Mouse (Mus musculus): ENCODE results near the gene A830005F24Rik.
"Not testable (repeated sequence)": the region's sequence is repeated elsewhere in the genome, so short reads cannot be mapped to it uniquely, and the experiment has no call there.

Gene A830005F24Rik

DNA sequence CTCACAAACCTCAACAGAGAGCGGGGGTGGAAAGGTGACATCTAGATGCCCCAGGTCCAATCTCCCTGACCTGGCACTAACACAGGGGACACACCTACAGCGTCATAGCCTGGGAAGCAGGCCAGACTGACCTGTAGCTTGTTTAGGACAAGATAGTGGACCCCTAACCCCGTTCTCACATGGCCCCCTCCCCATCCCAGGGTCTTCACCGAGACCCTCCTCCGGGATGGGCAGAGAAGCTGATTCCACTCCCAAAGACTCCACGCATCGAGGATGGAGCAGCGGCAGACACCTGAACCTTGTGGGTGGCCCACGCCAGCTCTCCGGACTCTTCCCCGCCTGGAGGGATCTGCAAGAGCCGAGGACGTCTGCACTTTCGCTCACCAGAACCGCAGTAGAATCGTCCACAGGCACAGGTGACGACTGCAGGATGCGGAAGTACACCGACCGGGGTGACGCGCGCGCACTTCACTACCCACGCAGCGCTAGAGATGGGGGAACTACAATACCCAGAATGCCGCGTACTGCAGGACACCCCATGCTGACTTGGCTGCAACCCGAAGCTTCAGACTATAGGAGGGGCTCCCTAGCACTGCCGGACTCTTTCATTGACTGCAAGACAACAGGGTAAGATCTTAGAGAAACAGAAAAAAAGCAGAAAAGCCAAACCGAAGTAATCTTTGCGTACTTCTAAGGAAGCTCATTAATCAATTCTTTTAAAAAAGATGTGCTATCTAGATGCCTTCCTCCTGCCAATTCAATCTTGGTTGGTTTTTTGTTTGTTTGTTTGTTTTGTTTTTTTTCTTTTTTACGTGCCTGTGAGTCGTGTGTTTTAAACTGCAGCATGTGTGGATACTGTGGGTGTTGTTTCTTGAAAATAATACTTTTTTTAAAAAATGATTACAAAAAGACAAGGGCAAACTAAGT, at the start of gene A830005F24Rik, which contains the start of gene Zfp169:
Gene A830005F24Rik (plus strand): TSS at position 568 of the 927 bp plus-strand sequence.
Gene Zfp169 (minus strand): TSS at position 449 of the 927 bp plus-strand sequence.
- peak; percentile 94 for DNase-seq

DNA sequence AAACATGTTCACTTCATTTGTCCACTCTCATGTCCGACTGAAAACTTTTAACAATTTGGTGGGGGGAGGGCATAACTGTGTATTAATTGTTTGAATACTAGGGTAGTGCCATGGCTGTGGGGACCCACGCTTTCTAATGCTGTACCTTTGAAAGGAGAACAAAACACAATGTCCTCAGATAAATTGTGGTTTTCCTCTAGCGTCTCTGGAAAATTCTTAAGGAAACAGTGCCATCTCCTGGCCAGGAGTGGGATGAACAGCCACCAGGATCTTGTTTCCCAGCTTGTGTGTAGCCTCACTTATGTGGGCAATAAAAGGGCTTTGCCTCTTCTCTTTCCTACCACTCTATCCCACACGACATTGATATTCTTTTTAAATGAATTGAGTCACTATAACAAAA, 49.2 kb upstream of the A830005F24Rik start:
- DNase-seq, result peak; percentile 41

DNA sequence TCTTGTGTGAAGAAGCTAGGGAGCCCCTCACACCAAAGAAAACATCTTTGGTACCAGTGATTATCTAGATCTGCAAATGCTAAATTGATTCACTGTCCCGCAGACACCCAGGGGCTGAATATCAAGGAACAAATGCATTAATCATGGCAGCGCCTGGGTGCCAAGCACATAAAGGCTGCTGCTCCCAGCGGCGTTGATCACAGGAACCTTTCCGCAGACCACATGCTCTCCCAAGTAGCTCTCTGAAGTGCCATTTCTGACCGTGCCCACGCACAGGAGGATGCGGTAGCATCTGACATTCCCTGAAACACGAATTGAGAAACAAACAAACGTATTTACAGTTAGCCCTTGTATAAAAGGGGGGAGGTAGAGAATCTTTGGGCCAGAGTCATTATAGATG, 47.2 kb upstream of the A830005F24Rik start:
- no peak for DNase-seq

DNA sequence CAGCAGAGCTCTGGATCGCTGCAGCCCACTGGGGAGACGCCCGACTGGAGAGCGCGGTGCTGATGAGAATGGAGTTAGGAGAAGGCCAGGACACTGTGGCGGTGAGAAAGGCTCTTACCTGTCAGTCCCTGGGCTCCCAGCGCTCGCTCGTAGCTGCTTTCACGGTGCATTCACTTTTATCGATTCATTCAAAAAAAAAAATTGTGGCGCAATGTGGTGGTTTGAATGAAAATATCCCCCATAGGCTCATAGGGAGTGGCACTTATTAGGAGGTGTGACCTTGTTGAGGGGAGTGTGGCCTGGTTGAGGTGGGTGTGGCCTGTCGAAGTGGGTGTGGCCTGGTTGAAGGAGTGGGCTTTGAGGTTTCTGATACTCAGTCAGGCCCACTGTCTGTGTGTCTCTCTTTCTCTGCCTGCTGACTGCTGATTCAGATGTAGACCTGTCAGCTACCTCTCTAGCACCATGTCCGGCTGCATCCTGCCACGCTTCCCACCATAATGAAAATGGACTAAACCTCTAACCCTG, 44.7 kb upstream of the A830005F24Rik start:
- DNase-seq, result no peak

DNA sequence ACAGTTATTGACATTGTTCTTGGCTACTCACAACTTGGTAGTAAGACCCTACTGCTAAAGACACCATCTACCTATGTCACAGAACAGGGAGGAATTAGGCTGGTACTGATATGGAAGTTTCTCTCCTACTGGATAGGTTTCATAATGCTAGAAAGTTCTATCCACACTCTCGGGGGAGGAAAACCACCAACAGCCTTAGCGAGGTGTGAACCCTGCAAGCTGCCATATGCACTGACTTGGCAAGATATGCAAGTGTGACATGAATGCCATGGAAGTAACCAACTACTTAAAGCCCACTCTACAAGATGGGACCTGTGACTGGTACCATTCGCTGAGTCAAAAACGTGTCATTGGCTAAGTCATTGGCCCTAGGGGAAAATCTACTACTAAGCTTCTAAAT, 29.8 kb upstream of the A830005F24Rik start:
- DNase-seq, result no peak

DNA sequence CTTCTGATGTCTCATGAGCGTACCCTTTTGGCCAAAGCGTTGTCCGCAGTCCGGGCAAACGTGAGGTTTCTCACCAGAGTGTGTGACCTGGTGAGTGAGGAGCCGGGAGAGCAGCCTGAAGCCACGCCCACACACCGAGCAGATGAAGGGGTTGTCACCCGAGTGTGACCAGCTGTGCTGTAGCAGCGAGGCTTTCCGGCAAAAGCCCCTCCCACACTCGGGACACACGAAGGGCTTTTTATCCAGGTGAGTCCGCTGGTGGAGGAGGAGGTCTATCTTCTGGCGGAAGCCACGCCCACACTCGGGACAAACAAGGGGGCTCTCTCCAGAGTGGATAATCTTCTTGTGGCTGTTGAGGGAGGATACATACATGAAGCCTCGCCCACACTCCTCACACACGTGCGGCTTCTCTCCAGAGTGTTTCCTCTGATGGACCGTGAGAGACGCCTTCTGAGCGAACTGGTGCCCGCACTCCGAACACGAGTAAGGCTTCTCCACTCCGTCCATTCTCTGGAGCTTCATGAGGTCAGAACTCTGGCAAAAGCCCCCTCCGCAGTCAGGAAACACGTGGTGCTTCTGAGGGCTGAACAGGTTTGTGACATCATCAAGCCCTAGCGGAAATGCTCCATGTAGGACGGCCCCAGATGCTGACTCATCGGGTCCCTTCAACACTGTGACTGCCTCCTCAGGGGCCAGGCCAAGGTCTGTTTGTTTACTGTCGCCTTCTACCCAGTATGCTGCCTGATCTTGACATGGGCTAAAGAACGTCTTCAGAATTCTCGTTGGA, 22.8 kb upstream of the A830005F24Rik start:
- DNase-seq, result no peak

DNA sequence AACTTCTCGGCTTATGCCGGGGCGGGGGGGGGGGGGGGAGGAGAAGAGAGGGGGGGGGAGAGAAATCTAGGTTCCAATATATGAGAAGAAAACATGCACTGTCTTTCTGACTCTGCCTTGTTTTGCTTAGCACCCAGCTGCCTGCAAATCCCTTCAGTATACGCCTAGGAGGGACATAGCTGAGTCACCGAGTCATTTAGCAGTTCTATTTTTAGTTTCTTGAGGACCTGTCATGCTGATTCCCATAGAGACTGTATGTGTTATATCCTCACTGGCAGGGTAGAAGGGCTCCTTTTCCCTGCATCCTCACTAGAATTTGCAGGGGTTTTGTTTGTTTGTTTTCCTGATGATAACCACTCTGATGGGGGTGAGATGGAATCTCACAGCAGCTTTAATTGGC, 20.2 kb upstream of the A830005F24Rik start:
- DNase-seq, result no peak

DNA sequence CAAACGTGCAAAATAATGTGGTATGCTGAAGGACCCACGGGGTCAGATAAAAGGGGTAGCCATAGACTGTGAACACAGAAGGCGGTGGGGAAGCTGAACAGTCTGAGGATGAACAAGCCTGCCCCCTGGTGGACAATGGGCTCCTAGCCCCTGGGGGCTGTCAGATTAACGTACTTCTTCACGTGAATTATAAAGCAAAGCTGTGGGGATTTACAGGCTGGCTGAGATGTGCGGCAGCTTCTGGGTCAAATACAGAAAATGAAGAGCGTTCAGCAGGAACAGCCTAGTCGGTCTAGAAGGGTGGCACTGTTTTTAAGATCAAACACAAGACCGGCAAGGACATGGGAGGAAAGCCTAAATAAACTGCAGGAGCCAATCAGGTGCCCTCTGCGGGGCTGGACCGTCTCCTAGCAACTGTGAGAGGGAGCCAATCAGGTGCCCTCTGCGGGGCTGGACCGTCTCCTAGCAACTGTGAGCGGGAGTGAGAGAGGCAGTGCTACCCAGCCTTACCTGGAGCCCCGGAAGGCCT, 15.6 kb upstream of the A830005F24Rik start:
- peak; percentile 35 for DNase-seq

DNA sequence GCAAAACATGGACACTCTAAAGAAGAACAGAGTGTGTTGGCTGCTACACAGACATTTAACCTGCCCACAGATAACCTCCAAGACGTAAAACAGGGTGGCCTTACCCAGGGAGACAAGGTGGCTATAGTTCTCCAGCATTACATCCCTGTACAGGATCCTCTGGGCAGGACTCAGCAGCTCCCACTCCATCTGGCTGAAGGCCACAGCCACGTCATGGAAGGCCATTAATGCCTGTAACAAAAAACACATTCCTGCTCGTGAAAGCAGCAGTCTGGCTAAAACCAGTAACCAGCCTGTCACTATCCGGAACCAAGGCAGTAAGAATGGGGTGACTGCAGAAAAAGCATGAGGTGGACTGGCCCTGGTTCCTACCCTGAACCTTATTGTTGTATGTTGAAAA, 14.7 kb upstream of the A830005F24Rik start:
- DNase-seq, result no peak

DNA sequence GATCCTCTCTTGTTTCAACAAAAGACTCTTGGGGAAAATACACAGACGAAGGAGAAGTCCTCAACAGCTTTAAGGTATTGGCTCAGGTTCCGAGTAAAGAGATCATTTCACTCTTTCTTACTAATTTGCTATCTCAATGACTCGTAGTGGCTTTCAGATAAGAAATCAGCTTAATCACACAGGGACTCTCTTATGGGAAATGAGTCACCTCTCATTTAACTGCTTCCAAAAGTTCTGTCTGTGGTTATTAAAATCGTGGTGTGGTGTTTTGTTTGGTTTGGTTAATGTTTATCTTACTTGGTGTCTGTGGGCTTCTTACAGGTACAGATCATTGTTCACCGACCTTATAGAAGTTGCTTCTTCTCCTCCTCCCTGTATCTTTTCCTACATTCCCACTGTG, 10.9 kb upstream of the A830005F24Rik start:
- no peak for DNase-seq

DNA sequence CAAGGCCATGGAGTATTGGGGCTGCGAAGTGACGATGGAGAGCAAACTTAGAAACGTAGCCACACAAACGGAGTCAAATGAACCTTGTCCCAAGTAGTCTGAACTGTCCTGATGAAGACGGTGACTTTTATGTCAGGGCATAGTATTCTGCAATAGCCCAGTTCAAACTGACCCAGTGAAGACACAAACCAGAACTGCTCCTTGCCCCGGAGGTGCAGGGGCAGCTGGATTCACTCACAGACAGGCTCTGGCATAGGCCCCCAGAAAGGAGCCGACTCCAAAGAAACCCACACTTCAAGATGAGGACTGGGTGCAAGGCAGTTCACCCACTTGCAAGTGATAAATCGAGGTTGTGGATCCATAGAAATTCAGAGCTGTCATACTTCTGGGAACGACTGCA, 4.7 kb upstream of the A830005F24Rik start:
- DNase-seq, result no peak

DNA sequence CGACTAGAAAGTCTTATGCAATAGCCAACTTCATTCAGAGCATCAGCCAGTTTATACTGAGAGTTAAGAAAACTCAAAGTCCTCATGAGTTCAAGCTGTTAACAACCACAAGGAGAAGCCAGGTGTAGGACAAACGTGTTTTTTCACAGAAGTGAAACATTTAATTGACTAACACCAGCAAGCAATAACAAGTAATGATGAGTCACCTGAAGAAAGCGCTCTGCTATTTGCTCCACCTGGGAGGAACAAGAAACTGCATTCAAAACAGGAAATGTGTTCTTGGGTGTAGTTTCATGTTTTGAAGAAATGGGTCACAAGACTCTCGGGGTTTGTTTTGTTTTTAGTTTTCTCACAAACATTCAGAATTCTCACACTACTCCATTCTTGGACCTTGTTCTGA, 2.5 kb downstream of the A830005F24Rik start:
- no peak for DNase-seq

DNA sequence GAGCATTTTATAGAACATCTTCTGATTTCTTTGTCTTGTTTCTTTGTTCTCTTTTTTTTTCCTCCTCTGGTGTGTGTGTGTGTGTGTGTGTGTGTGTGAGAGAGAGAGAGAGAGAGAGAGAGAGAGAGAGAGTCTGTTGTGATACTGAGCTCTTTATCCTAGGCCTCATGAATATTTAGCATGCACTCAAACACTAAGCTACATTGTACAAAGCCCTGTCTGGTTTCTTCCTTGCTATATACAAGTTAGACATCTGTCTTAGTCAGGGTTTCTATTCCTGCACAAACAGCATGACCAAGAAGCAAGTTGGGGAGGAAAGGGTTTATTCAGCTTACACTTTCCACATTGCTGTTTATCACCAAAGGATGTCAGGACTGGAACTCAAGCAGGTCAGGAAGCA, 5.8 kb downstream of the A830005F24Rik start:
- DNase-seq, result not testable (repeated sequence)

DNA sequence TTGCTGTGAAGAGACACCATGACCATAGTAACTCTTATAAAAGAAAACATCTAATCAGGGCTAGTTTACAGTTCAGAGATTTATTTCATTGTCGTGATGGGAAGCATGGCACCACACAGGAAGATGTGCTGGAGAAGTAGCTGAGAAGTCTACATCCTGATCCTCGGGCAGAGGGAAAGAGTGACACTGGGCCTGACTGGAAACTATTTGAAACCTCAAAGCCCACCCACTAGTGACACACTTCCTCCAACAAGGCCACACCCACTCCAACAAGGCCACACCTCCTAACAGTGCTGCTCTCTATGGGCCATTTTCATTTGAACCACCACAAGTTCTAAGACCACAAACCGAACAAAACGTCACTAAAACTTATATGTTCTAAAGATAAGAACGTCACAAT, 12.4 kb downstream of the A830005F24Rik start:
- DNase-seq, result no peak

DNA sequence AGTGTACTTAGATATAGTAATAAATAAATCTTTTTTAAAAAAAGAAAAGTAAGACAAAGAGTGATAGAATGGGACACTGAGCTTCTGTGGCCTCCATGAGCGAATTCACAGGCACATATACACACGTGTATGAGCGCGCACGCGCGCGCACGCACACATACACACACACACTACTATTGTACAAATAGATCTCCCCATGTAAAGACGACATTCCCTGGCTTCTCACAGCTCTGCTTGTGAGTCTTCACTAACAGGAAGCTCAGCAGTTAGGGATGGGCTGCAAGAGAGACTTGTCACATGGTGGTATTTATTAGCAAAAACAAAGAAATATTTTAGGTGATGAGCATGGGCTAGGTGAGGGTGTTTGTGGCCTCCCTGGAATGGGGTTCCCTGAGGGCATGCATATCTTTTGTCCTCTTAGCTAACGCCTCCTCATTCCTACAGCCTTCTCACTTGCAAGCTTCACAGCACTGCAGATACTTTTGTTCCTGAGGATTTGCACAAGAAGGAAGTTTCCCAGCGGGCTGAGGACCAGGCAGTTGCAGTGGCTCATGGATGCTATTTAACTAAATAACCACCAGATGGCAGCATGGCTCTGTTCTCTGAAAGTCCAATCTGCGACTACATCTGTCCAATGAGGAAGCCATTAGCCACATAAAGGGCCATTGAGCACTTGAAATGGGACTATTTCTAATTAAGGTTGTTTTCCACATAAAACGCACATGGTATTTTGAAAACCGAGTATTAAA, 14.9 kb downstream of the A830005F24Rik start:
- peak; percentile 67 for DNase-seq

DNA sequence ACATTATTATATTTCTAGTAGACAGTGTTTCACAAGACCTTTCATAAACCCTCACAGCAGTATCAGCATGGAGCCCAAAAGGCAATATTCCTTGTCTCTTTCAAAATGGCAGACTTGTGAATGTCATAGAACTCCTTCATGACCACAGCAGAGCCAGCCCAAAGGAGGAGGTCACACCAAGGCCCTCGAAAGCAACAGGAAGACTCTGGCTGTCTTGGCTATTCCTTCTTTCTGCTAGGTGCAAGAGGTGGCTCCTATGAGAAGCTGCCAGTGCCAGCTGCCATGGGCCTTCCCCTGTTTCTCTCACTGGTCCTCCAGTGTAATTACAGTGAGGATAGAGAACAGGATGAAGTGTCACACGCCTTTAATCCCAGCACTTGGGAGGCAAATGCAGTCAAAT, 15.7 kb downstream of the A830005F24Rik start:
- no peak for DNase-seq

DNA sequence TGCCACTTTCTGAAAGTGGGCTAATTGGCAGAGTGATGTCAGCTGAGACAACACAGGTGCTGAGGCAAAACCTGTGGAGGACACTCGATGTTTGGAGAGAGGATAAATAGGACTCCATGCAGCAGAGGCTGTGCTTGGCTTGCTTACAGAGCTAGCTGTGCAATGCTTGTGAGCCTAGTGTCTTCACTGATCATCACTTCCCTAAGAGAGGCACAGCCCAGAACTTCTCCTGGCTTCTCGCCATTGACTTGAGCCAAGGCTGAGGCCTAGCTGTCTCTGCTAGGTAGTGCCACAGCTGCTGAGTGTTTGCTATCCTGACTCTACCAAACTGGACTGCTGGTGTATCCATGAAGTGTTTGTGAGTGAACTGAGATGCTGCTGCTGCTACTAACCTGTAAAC, 17.3 kb downstream of the A830005F24Rik start:
- DNase-seq, result no peak

DNA sequence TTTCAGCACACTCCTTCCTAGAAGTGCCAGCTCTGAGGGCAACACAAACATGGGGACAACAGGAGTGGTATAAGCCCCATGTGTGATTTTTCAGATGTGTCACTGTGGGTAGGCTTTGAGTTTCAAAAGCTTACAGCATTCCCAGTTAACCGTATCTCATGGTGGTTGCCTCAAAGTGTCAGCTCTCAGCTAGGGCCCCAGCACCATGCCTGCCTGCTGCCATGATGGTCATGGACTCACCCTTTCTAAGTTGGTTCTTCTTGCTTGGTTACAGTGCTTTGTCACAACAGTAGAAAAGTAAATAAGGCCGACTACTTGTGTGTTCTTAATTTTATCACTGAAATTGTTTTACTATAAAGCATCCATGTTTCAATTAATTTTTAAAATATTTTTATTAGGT, 18.1 kb downstream of the A830005F24Rik start:
- no peak for DNase-seq

DNA sequence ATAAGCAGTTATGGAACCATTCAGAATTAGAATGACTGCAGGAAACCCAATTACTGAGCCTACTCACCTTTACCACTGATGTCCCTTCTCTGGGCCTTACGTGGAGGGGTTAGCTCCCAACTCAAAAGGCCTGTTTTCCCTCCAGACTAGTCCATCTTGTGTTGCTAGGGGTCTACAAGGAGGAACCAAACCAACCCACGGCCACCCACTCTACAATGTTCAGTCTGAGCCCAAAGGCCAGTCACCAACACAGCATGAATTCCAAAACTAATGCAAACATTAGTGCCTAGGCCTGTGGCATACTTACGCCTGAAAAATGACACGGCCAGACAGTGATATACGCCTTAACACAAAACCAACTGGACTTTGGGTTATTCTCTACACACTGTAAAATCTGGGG, 20.1 kb downstream of the A830005F24Rik start:
- no peak for DNase-seq

DNA sequence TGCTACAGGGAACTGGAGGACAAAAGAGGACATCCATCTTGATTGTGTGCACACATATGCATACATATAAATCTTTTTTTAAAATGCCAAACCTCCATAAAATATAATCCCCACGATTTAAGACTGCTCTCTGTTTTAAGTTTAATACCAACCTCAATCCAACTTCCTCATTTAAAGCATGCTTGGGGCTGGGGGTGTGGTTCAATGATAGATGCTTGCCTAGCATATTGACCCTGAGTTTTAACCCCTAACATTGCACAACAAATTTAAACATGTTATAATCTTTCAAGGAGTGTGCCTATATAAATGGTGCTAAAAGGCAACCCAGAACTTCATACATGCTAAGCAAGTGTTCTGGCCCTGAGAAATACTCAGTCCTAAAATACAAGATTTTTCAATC, 27.1 kb downstream of the A830005F24Rik start:
- DNase-seq, result no peak

DNA sequence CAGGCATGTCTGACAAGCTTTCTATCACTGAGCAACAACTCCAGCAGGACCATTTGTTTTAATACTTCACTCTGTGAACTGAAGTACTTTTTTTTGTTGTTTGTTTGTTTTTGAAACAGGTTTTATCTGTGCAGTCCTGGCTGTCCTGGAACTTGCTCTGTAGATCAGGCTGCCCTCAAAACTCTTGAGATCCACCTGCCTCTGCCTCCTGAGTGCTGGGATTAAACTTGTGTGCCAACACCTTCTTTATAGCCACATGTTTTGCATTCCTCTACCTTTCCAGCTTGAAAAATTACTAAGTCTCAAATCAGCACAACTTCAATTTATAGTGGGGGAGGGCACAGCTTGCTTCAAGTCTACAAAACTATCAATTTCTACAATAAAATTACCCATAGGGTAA, 31.0 kb downstream of the A830005F24Rik start:
- no peak for DNase-seq

DNA sequence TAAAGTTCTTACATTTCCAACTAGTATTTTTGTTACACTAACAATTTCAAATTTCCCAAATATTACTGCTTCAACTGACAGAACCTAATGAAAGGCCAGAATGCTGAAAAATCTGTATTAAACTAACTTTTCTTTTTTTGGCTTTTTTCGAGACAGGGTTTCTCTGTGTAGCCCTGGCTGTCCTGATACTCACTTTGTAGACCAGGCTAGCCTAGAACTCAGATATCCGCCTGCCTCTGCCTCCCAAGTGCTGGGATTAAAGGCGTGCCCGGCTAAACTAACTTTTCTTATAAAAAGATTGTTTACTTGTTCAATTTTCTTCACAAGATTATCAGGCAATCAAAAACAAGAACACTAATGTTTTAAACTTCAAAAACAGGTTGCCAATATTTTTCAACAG, 31.5 kb downstream of the A830005F24Rik start:
- DNase-seq, result no peak

All from cerebellum, adult 9-11 months (tissue).